Mouse (Mus musculus) spleen, adult 2 months (tissue): ENCODE results near the gene Kpna6.

ENCODE experiments used
- CTCF ChIP-seq: fragments of 200-500 bp; IDR thresholded peaks from 2 replicates; pipeline ENCODE4 v1.5.1; 2011; ENCODE audit warnings: mild to moderate bottlenecking, inconsistent platforms; ENCODE audit not compliant: insufficient read depth, insufficient read length, insufficient replicate concordance; ENCODE audit errors: extremely low read depth
- POLR2A ChIP-seq: fragments of 200-500 bp; IDR thresholded peaks from 2 replicates; pipeline ENCODE4 v1.6.1; 2011; ENCODE audit warnings: low read depth, low read length, inconsistent platforms

GRCm38 (mm10) chr4:129672083-129672877, at the start of gene Kpna6:
- 0 out of 2 replicates have a peak, but pooled peaks have one; percentile 0 for TF ChIP-seq CTCF
- TF ChIP-seq POLR2A: no peak
